Mouse (Mus musculus): ENCODE results near the gene Bglap. TPM values are rescaled to one million over a fixed set of nuclear protein-coding genes. Genes with fewer than 3 reads are reported as not detected.

Bglap gene
- polyA plus RNA-seq, 1 experiment, result not detected

DNA sequence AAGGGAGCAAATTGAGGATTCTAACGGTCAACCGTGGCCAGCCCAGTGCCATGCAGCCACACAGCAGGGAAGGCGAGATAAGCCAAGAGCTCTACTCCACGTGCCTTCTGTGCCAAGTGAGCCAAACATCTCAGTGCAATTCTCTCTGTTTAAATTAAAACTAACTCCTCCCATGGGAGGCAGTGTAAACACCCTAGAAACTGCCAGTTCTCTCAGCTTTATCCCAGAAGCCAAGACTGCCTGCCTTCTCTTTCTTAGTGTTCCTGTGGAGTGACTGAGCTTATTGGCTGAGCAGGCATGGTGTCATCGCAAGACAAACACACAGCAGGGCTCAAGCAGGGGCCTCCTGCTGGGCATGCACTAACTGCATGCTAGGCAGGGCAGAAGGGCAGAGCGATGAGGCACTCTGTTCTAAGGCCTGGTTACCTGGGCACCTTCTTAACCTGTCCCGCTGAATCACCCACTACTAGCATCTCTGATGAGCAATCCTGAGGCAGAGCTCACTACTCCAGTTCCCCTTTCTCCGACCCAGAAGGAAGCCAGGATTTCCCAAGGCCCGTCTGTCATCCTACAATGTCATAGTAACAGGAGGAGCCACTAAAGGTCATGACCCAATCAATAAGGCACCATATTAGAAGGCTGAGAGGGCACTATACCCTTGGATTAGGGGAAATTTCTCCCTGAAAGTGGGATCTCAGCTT lies 37.9 kb upstream of the Bglap start:
- TF ChIP-seq CTCF (IDR thresholded peaks at IDR 0.05; ENCODE audit: extremely low read depth, insufficient read length, insufficient replicate concordance, low read depth, low read length) (no peak), POLR2A (IDR thresholded peaks at IDR 0.05; ENCODE audit: low read depth, low read length) (no peak)
- Histone ChIP-seq H3K4me3 (ENCODE audit: low read depth, low read length) (no peak overlapping the region), H3K36me3 (ENCODE audit: control insufficient read depth, insufficient read depth, low read length) (peaks cover 35% of the 10 kb centered on the region), H3K27ac (ENCODE audit: insufficient read depth, low read depth, low read length) (peak overlapping the region; percentile 78), H3K27me3 (ENCODE audit: control insufficient read depth, insufficient read depth, low read length) (no peaks in the 10 kb centered on the region), H3K4me1 (ENCODE audit: control insufficient read depth, insufficient read depth, insufficient read length, low read length) (peaks cover 25% of the 10 kb centered on the region; the same call in 1 of the 2 replicates)
- 22% methylated on average over 9 of the region's 9 CpGs for WGBS

DNA sequence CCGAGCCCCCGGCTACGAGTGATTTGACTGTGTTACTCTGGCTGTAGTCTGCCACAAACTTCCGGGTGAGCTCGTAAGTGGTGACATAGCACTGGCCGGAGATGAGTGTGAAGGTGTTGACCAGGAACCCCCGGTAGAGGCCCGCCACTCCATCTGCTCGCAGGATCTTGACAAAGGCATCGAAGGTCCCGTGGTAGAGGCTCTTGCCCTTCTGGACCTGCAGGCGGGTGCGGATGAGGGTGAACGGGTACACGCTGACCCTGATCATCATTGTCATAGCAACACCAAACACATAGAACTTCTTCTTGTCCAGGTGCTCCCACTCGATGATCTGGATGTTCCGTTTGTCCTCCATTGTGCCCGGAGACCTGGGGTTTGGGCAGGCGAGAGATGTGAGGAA lies 36.5 kb upstream of the Bglap start:
- Histone ChIP-seq H3K4me3 (ENCODE audit: low read depth, low read length) (no peak overlapping the region), H3K4me1 (ENCODE audit: control insufficient read depth, insufficient read depth, insufficient read length, low read length) (peaks cover 34% of the 10 kb centered on the region), H3K27ac (ENCODE audit: insufficient read depth, low read depth, low read length) (no peak overlapping the region), H3K27me3 (ENCODE audit: control insufficient read depth, insufficient read depth, low read length) (no peaks in the 10 kb centered on the region), H3K36me3 (ENCODE audit: control insufficient read depth, insufficient read depth, low read length) (peaks cover 37% of the 10 kb centered on the region)
- 95% methylated on average over 19 of the region's 19 CpGs for WGBS
- no peak for TF ChIP-seq CTCF (IDR thresholded peaks at IDR 0.05; ENCODE audit: extremely low read depth, insufficient read length, insufficient replicate concordance, low read depth, low read length)
- TF ChIP-seq POLR2A (IDR thresholded peaks at IDR 0.05; ENCODE audit: low read depth, low read length), result no peak

DNA sequence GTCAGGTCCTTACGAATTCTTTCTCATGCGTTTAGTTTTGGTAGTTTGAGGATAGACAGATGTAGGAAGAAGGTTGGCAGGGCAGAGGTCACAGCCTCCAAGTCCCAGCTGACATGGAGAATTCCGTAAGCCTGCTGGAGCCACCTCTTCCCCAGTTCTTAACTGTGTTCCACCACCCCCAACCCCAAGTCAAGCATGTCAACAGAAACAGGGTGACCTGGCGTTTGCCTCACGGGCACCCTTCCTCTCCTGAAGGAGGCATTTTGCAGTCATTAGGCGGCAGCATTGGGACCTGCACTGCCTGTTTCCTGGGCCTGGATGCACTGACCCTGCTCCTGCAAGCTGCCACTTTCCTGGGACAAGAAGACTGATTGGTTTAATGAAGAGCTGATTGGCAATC lies 33.8 kb upstream of the Bglap start:
- peaks cover 44% of the 10 kb centered on the region for H3K36me3 ChIP-seq (ENCODE audit: control insufficient read depth, insufficient read depth, low read length)
- no peak overlapping the region for H3K4me3 ChIP-seq (ENCODE audit: low read depth, low read length)
- no peaks in the 10 kb centered on the region for H3K27me3 ChIP-seq (ENCODE audit: control insufficient read depth, insufficient read depth, low read length)
- peaks cover 37% of the 10 kb centered on the region for H3K4me1 ChIP-seq (ENCODE audit: control insufficient read depth, insufficient read depth, insufficient read length, low read length)
- no peak for TF ChIP-seq POLR2A (IDR thresholded peaks at IDR 0.05; ENCODE audit: low read depth, low read length)
- TF ChIP-seq CTCF (IDR thresholded peaks at IDR 0.05; ENCODE audit: extremely low read depth, insufficient read length, insufficient replicate concordance, low read depth, low read length), result no peak
- 86% methylated on average over 6 of the region's 6 CpGs for WGBS
- no peak overlapping the region for H3K27ac ChIP-seq (ENCODE audit: insufficient read depth, low read depth, low read length)

DNA sequence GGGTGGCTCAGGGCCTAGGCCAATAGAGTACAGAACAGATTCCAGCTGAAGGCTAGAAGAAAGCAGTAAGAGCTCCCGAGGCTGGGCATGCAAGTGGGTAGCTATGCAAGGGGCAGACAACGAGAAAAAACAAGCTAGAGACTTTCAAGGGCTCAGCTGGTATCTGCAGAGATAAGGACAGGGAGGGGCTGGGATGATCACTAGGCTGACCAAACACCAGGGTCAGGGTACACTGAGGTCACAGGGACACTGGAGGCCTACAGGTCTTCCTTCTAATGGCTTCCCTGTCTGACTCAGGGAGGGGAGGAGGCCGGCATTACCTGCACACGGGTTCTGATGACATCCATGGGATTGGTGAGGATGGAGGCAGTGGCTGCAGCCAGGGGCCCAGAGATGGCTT lies 31.4 kb upstream of the Bglap start:
- TF ChIP-seq POLR2A (IDR thresholded peaks at IDR 0.05; ENCODE audit: low read depth, low read length) (no peak), CTCF (IDR thresholded peaks at IDR 0.05; ENCODE audit: extremely low read depth, insufficient read length, insufficient replicate concordance, low read depth, low read length) (no peak)
- Histone ChIP-seq H3K36me3 (ENCODE audit: control insufficient read depth, insufficient read depth, low read length) (peaks cover 50% of the 10 kb centered on the region), H3K27me3 (ENCODE audit: control insufficient read depth, insufficient read depth, low read length) (no peaks in the 10 kb centered on the region), H3K4me1 (ENCODE audit: control insufficient read depth, insufficient read depth, insufficient read length, low read length) (peaks cover 35% of the 10 kb centered on the region), H3K4me3 (ENCODE audit: low read depth, low read length) (peak overlapping the region; percentile 2; the same call in 1 of the 2 replicates), H3K27ac (ENCODE audit: insufficient read depth, low read depth, low read length) (peak overlapping the region; percentile 85)
- 32% methylated on average over 4 of the region's 4 CpGs for WGBS

DNA sequence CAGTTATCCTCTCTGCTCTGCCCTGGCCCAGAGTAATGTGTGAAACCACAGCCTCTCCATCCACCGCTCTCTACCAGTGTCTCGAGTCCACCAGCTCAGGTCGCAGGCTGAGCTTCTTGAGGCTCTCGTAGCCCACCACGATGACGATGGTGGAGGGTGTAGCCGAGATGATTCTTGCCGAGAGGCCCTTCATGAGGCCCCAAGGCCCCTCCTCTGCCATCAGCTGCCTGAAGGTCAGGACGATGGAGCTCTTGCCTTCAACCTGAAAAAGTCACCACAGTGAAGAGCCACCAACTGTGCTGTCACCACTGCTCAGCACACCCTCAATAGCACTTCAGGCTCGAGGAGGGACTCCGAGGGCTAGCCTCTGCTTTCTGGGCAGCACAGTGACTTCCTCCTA lies 28.4 kb upstream of the Bglap start:
- WGBS, result 87% methylated on average over 11 of the region's 11 CpGs
- peaks cover 23% of the 10 kb centered on the region for H3K36me3 ChIP-seq (ENCODE audit: control insufficient read depth, insufficient read depth, low read length)
- H3K27me3 ChIP-seq (ENCODE audit: control insufficient read depth, insufficient read depth, low read length), result no peaks in the 10 kb centered on the region
- H3K4me1 ChIP-seq (ENCODE audit: control insufficient read depth, insufficient read depth, insufficient read length, low read length), result peaks cover 36% of the 10 kb centered on the region
- H3K4me3 ChIP-seq (ENCODE audit: low read depth, low read length), result no peak overlapping the region
- no peak overlapping the region for H3K27ac ChIP-seq (ENCODE audit: insufficient read depth, low read depth, low read length)
- TF ChIP-seq CTCF (IDR thresholded peaks at IDR 0.05; ENCODE audit: extremely low read depth, insufficient read length, insufficient replicate concordance, low read depth, low read length), result no peak

- H3K27me3 ChIP-seq (ENCODE audit: control insufficient read depth, insufficient read depth, low read length), result no peaks in the 10 kb centered on the region
- WGBS, result 27% methylated on average over 4 of the region's 4 CpGs
- H3K4me1 ChIP-seq (ENCODE audit: control insufficient read depth, insufficient read depth, insufficient read length, low read length), result peaks cover 39% of the 10 kb centered on the region
- peak overlapping the region; percentile 94 for H3K27ac ChIP-seq (ENCODE audit: insufficient read depth, low read depth, low read length)
- no peak overlapping the region for H3K4me3 ChIP-seq (ENCODE audit: low read depth, low read length)
- peaks cover 18% of the 10 kb centered on the region for H3K36me3 ChIP-seq (ENCODE audit: control insufficient read depth, insufficient read depth, low read length)
- no peak for TF ChIP-seq CTCF (IDR thresholded peaks at IDR 0.05; ENCODE audit: extremely low read depth, insufficient read length, insufficient replicate concordance, low read depth, low read length)
- no peak; the same call in 1 of the 2 replicates for TF ChIP-seq POLR2A (IDR thresholded peaks at IDR 0.05; ENCODE audit: low read depth, low read length)
These were observed 27.4 kb upstream of the Bglap start for GRCm38 (mm10) chr3:88411681-88412080.

DNA sequence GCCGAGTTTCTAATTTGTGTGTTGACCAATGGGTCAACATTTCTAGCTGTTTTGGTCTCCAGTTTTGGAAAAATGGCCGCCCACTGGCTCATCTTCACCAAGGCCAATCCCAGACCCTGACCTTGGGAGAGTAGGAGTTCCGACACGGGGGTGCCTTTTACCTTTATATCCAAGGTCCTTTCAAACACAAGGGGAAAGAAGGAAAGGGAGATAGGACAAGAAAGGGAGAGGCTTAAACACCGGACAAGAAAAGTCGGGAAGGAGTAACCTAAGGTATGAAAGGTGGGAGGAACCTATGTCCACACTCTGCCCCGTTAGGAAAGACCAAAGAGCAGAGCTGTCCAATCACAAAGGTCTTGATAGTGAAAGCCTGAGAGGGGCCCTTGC lies 26.4 kb upstream of the Bglap start:
- 12% methylated on average over 7 of the region's 7 CpGs for WGBS
- Histone ChIP-seq H3K4me1 (ENCODE audit: control insufficient read depth, insufficient read depth, insufficient read length, low read length) (peaks cover 35% of the 10 kb centered on the region), H3K27ac (ENCODE audit: insufficient read depth, low read depth, low read length) (peak overlapping the region; percentile 94), H3K27me3 (ENCODE audit: control insufficient read depth, insufficient read depth, low read length) (no peaks in the 10 kb centered on the region), H3K36me3 (ENCODE audit: control insufficient read depth, insufficient read depth, low read length) (peaks cover 18% of the 10 kb centered on the region), H3K4me3 (ENCODE audit: low read depth, low read length) (peak overlapping the region; percentile 35; the same call in 1 of the 2 replicates)
- no peak for TF ChIP-seq CTCF (IDR thresholded peaks at IDR 0.05; ENCODE audit: extremely low read depth, insufficient read length, insufficient replicate concordance, low read depth, low read length)
- no peak for TF ChIP-seq POLR2A (IDR thresholded peaks at IDR 0.05; ENCODE audit: low read depth, low read length)
